Mouse (Mus musculus): ENCODE data around the gene Nfib. TPM values are rescaled to one million over a fixed set of nuclear protein-coding genes. Genes with fewer than 3 reads are reported as not detected.

The Nfib gene
- total and polyA plus RNA-seq, 3 experiments = 0.04 to 0.11 (median 0.09) TPM

- no peak overlapping the region for H3K27ac ChIP-seq (ENCODE audit: insufficient read depth, low read depth)
- no peak overlapping the region for H3K4me3 ChIP-seq (replicated peaks in 1 of 3; ENCODE audit: low read depth in 2 of 3, low read length in 2 of 3, poor library complexity in 1 of 3)
- no peak overlapping the region for H3K4me2 ChIP-seq (ENCODE audit: insufficient read depth, low read depth, poor library complexity, severe bottlenecking)
- H3K4me1 ChIP-seq (ENCODE audit: control insufficient read depth in 1 of 2, insufficient read depth in 2 of 2) = peaks cover 0 to 3% of the 10 kb centered on the region in 2 experiments; a peak in 1 of 4 replicates
- H3K27me3 ChIP-seq (replicated peaks) = no peaks in the 10 kb centered on the region
- no peak for DNase-seq (ENCODE audit: extremely low read depth)
- no peaks in the 10 kb centered on the region for H3K79me2 ChIP-seq (replicated peaks; ENCODE audit: control insufficient read depth, extremely low read depth, insufficient read depth, poor library complexity, severe bottlenecking)
- H3K9ac ChIP-seq (ENCODE audit: insufficient read depth, low read depth) = no peak overlapping the region
- dilution Hi-C loops (cut with MboI; ENCODE audit: extremely low pct_ligation_motif_present, extremely low pct_unique_long_range_greater_than_20kb, low sequenced_read_pairs) (no loop called here), in situ Hi-C loops (cut with MboI; ENCODE audit: low pct_ligation_motif_present, low pct_unique_long_range_greater_than_20kb, low sequenced_read_pairs) (no loop called here)
- no peak for TF ChIP-seq NRF1 (IDR thresholded peaks at IDR 0.05; ENCODE audit: low read depth, low read length)
- TF ChIP-seq IRF4 (IDR thresholded peaks at IDR 0.05; ENCODE audit: low read depth, low read length) = no peak
- TF ChIP-seq CTCF (conservative IDR thresholded peaks at IDR 0.05 in 1 of 2, IDR thresholded peaks at IDR 0.05 in 1 of 2; ENCODE audit: low read depth in 2 of 2, low read length in 2 of 2) = no peak
- TF ChIP-seq HCFC1 (IDR thresholded peaks at IDR 0.05; ENCODE audit: low read depth, low read length) = no peak
- no peaks in the 10 kb centered on the region for H3K36me3 ChIP-seq (replicated peaks in 1 of 2; ENCODE audit: control insufficient read depth in 1 of 2, insufficient read depth in 1 of 2, low read length in 1 of 2)
- no peaks in the 10 kb centered on the region for H3K9me3 ChIP-seq (replicated peaks; ENCODE audit: low read length)
Measured at GRCm38 (mm10) chr4:82368091-82368775, 337.3 kb downstream of the Nfib start.

- H3K27ac ChIP-seq (ENCODE audit: insufficient read depth, low read depth) = no peak overlapping the region
- no peak overlapping the region for H3K4me2 ChIP-seq (ENCODE audit: insufficient read depth, low read depth, poor library complexity, severe bottlenecking)
- H3K79me2 ChIP-seq (replicated peaks; ENCODE audit: control insufficient read depth, extremely low read depth, insufficient read depth, poor library complexity, severe bottlenecking) = no peaks in the 10 kb centered on the region
- H3K27me3 ChIP-seq (replicated peaks) = no peaks in the 10 kb centered on the region
- peak; percentile 28; the same call in 1 of the 2 replicates for TF ChIP-seq ETS1 (conservative IDR thresholded peaks at IDR 0.05; ENCODE audit: low read depth, low read length)
- TF ChIP-seq HCFC1 (IDR thresholded peaks at IDR 0.05; ENCODE audit: low read depth, low read length) = no peak
- TF ChIP-seq EP300 (IDR thresholded peaks at IDR 0.05; ENCODE audit: low read length) = 0 out of 2 replicates have a peak, but pooled peaks have one; percentile 8
- in situ Hi-C loops (cut with MboI; ENCODE audit: low pct_ligation_motif_present, low pct_unique_long_range_greater_than_20kb, low sequenced_read_pairs) (no loop called here), dilution Hi-C loops (cut with MboI; ENCODE audit: extremely low pct_ligation_motif_present, extremely low pct_unique_long_range_greater_than_20kb, low sequenced_read_pairs) (no loop called here)
- H3K9ac ChIP-seq (ENCODE audit: insufficient read depth, low read depth) = no peak overlapping the region
- H3K4me3 ChIP-seq (replicated peaks in 1 of 3; ENCODE audit: low read depth in 2 of 3, low read length in 2 of 3, poor library complexity in 1 of 3) = no peak overlapping the region
- peaks cover 2 to 3% of the 10 kb centered on the region in 2 experiments; a peak in 1 of 4 replicates for H3K4me1 ChIP-seq (ENCODE audit: control insufficient read depth in 1 of 2, insufficient read depth in 2 of 2)
- DNase-seq (ENCODE audit: extremely low read depth) = peak; percentile 16
- no peaks in the 10 kb centered on the region for H3K9me3 ChIP-seq (replicated peaks; ENCODE audit: low read length)
- H3K36me3 ChIP-seq (replicated peaks in 1 of 2; ENCODE audit: control insufficient read depth in 1 of 2, insufficient read depth in 1 of 2, low read length in 1 of 2) = no peaks in the 10 kb centered on the region
Measured at GRCm38 (mm10) chr4:82364696-82365385, 340.7 kb downstream of the Nfib start.

- TF ChIP-seq MYC (IDR thresholded peaks at IDR 0.05; ENCODE audit: low read depth, low read length) = no peak
- TF ChIP-seq MAZ (IDR thresholded peaks at IDR 0.05; ENCODE audit: low read depth, low read length) = no peak
- TF ChIP-seq CTCF (conservative IDR thresholded peaks at IDR 0.05 in 1 of 2, IDR thresholded peaks at IDR 0.05 in 1 of 2; ENCODE audit: low read depth in 2 of 2, low read length in 2 of 2) = no peak
- no peak for TF ChIP-seq ETS1 (conservative IDR thresholded peaks at IDR 0.05; ENCODE audit: low read depth, low read length)
- TF ChIP-seq MEF2A (IDR thresholded peaks at IDR 0.05; ENCODE audit: borderline replicate concordance, low read depth, low read length) = no peak
- TF ChIP-seq POLR2A (IDR thresholded peaks at IDR 0.05; ENCODE audit: low read depth, low read length) = no peak
- TF ChIP-seq USF1 (IDR thresholded peaks at IDR 0.05; ENCODE audit: low read depth, low read length) = no peak
- TF ChIP-seq UBTF (IDR thresholded peaks at IDR 0.05; ENCODE audit: low read depth, low read length) = no peak
- no peak for TF ChIP-seq RAD21 (IDR thresholded peaks at IDR 0.05; ENCODE audit: low read depth, low read length)
- no peak for TF ChIP-seq ZKSCAN1 (IDR thresholded peaks at IDR 0.05; ENCODE audit: borderline replicate concordance, low read depth, low read length)
- TF ChIP-seq BHLHE40 (IDR thresholded peaks at IDR 0.05; ENCODE audit: low read depth, low read length) = no peak
- TF ChIP-seq CHD1 (IDR thresholded peaks at IDR 0.05; ENCODE audit: low read depth, low read length) = no peak
- TF ChIP-seq TBP (conservative IDR thresholded peaks at IDR 0.05; ENCODE audit: low read depth, low read length) = no peak
- no peak for TF ChIP-seq MXI1 (IDR thresholded peaks at IDR 0.05; ENCODE audit: low read depth, low read length)
- Histone ChIP-seq H3K4me1 (ENCODE audit: control insufficient read depth in 1 of 2, insufficient read depth in 2 of 2) (peaks cover 2 to 3% of the 10 kb centered on the region in 2 experiments; a peak in 1 of 4 replicates), H3K4me3 (replicated peaks in 1 of 3; ENCODE audit: low read depth in 2 of 3, low read length in 2 of 3, poor library complexity in 1 of 3) (no peak overlapping the region), H3K9me3 (replicated peaks; ENCODE audit: low read length) (no peaks in the 10 kb centered on the region), H3K36me3 (replicated peaks in 1 of 2; ENCODE audit: control insufficient read depth in 1 of 2, insufficient read depth in 1 of 2, low read length in 1 of 2) (no peaks in the 10 kb centered on the region), H3K79me2 (replicated peaks; ENCODE audit: control insufficient read depth, extremely low read depth, insufficient read depth, poor library complexity, severe bottlenecking) (no peaks in the 10 kb centered on the region), H3K27ac (ENCODE audit: insufficient read depth, low read depth) (no peak overlapping the region), H3K4me2 (ENCODE audit: insufficient read depth, low read depth, poor library complexity, severe bottlenecking) (no peak overlapping the region), H3K9ac (ENCODE audit: insufficient read depth, low read depth) (no peak overlapping the region), H3K27me3 (replicated peaks) (no peaks in the 10 kb centered on the region)
- DNase-seq (ENCODE audit: extremely low read depth) = no peak
- dilution Hi-C loops (cut with MboI; ENCODE audit: extremely low pct_ligation_motif_present, extremely low pct_unique_long_range_greater_than_20kb, low sequenced_read_pairs) = no loop called here
- in situ Hi-C loops (cut with MboI; ENCODE audit: low pct_ligation_motif_present, low pct_unique_long_range_greater_than_20kb, low sequenced_read_pairs) = no loop called here
Measured at GRCm38 (mm10) chr4:82363951-82364350, 341.6 kb downstream of the Nfib start.

Data from CH12.LX (cell line).